In genomic region chr2:114037926-114038325, GRCm38 (mm10) we compare ENCODE assay signal across 21 mouse cellular contexts. TPM values are rescaled to one million over a fixed set of nuclear protein-coding genes. Genes with fewer than 3 reads are reported as not detected.
"Had no signal": no experiment of that assay in that cellular context is flagged by ENCODE, and none has a peak within 500 bp of the region (broad histone marks: within the 10 kb centered on the region; RNA-seq: fewer than 3 reads in every experiment).

No protein-coding gene starts in this region.

- H3K9me3 ChIP-seq: neural tube, embryonic 12.5 days; neural tube, embryonic 13.5 days; neural tube, embryonic 15.5 days; stomach, embryonic 15.5 days had no signal

- H3K27me3 ChIP-seq: neural tube, embryonic 12.5 days; neural tube, embryonic 13.5 days; neural tube, embryonic 15.5 days; stomach, embryonic 15.5 days had no signal

- H3K9ac ChIP-seq: neural tube, embryonic 12.5 days; neural tube, embryonic 13.5 days; neural tube, embryonic 15.5 days; stomach, embryonic 15.5 days had no signal

- H3K36me3 ChIP-seq: neural tube, embryonic 12.5 days; neural tube, embryonic 13.5 days; neural tube, embryonic 15.5 days; stomach, embryonic 15.5 days had no signal

- H3K27ac ChIP-seq: neural tube, embryonic 12.5 days; neural tube, embryonic 13.5 days; neural tube, embryonic 15.5 days; stomach, embryonic 15.5 days; stomach, postnatal 0 days had no signal

- DNase-seq: right cerebral cortex, adult 18-20 months; right cerebral cortex, postnatal 14 days; right cerebral cortex, postnatal 25 days; right cerebral cortex, postnatal 4 days; spleen, adult 18-20 months; thymus, adult 18-20 months; thymus, adult 2 months; thymus, postnatal 14 days; thymus, postnatal 25 days; thymus, postnatal 36 days; thymus, postnatal 4 days had no signal

- H3K4me1 ChIP-seq: neural tube, embryonic 12.5 days; neural tube, embryonic 13.5 days; neural tube, embryonic 15.5 days; stomach, embryonic 15.5 days had no signal

- H3K4me3 ChIP-seq: neural tube, embryonic 12.5 days; neural tube, embryonic 13.5 days; neural tube, embryonic 15.5 days; stomach, embryonic 15.5 days had no signal

- H3K4me2 ChIP-seq: neural tube, embryonic 12.5 days; neural tube, embryonic 13.5 days; neural tube, embryonic 15.5 days; stomach, embryonic 15.5 days had no signal

RNA-seq across cellular contexts. Expression of gene Actc1, which starts 15.4 kb away (rescaled TPM):
- total RNA-seq: neutrophil, adult 5-6 weeks had no signal

RNA-seq across cellular contexts. Expression of gene Gjd2, which starts 24.5 kb away (rescaled TPM):
- total RNA-seq: neutrophil, adult 5-6 weeks had no signal
- polyA plus RNA-seq: small intestine, adult 2 months; spleen, adult 2 months; thymus, postnatal 0 days; urinary bladder, adult 2 months had no signal
